Mouse (Mus musculus) kidney, embryonic 14.5 days (tissue): ENCODE measurements around the gene Spryd4. TPM values are rescaled to one million over a fixed set of nuclear protein-coding genes. Genes with fewer than 3 reads are reported as not detected.
A peak's percentile ranks its signal among the peaks of the same experiment; 100 is the strongest.
"Not testable (repeated sequence)": the region's sequence is repeated elsewhere in the genome, so short reads cannot be mapped to it uniquely, and the experiment has no call there.

Experiments
- ATAC-seq: fragments of 200-750 bp; cut with Nextera tagmentation; 2 replicates; pipeline ENCODE4 v1.8.0; 2017; ENCODE audit warnings: moderate number of reproducible peaks, mild to moderate bottlenecking, moderate TSS enrichment, moderate library complexity; ENCODE audit not compliant: low FRiP score, low TSS enrichment
- H3K27ac ChIP-seq: fragments of 300-500 bp; sonication (generic); 2 replicates; pipeline ENCODE4 v1.5.1; 2014; ENCODE audit warnings: low read depth, mild to moderate bottlenecking, low read length, moderate library complexity, mixed read lengths
- H3K27me3 ChIP-seq: fragments of 300-500 bp; sonication (generic); 2 replicates; pipeline ENCODE4 v1.6.1; 2014; ENCODE audit warnings: mild to moderate bottlenecking, low read length; ENCODE audit not compliant: control insufficient read depth, insufficient read depth
- H3K36me3 ChIP-seq: fragments of 300-500 bp; sonication (generic); 2 replicates; pipeline ENCODE4 v1.6.1; 2014; ENCODE audit warnings: low read length, mixed read lengths; ENCODE audit not compliant: control insufficient read depth, insufficient read depth
- H3K4me1 ChIP-seq: fragments of 300-500 bp; sonication (generic); 2 replicates; pipeline ENCODE4 v1.6.1; 2014; ENCODE audit warnings: low read length, mixed read lengths; ENCODE audit not compliant: control insufficient read depth, insufficient read depth
- H3K4me2 ChIP-seq: fragments of 300-500 bp; sonication (generic); replicated peaks from 2 replicates; pipeline ENCODE4 v1.6.1; 2014; ENCODE audit warnings: low read depth, mild to moderate bottlenecking, low read length
- H3K4me3 ChIP-seq: fragments of 300-500 bp; sonication (generic); 2 replicates; pipeline ENCODE4 v1.5.1; 2014; ENCODE audit warnings: mild to moderate bottlenecking, low read length
- H3K9ac ChIP-seq: fragments of 300-500 bp; sonication (generic); 2 replicates; pipeline ENCODE4 v1.6.1; 2014; ENCODE audit warnings: low read depth, mild to moderate bottlenecking, low read length, moderate library complexity
- H3K9me3 ChIP-seq: fragments of 300-500 bp; sonication (generic); 2 replicates; pipeline ENCODE4 v1.6.1; 2016; ENCODE audit warnings: low read length; ENCODE audit not compliant: control insufficient read depth
- WGBS: fragments of 180-500 bp; shearing (Covaris S2); extraction: QIAGEN DNeasy Blood & Tissue Kit; methylation state at CpG from one replicate; pipeline ENCODE4 v1.1.7; 2014; 5-methylcytosine and 5-hydroxymethylcytosine counted together
- polyA plus RNA-seq: library from polyadenylated mRNA; unstranded; fragments of >200 nt; fragmentation: Nextera tagmentation; extraction: Ambion mirVana; gene quantifications from 2 replicates; pipeline ENCODE4 v1.2.1, GENCODE M21; 2014

Gene Spryd4
- 31.1 and 34.8 TPM in 2 replicates for polyA plus RNA-seq

DNA sequence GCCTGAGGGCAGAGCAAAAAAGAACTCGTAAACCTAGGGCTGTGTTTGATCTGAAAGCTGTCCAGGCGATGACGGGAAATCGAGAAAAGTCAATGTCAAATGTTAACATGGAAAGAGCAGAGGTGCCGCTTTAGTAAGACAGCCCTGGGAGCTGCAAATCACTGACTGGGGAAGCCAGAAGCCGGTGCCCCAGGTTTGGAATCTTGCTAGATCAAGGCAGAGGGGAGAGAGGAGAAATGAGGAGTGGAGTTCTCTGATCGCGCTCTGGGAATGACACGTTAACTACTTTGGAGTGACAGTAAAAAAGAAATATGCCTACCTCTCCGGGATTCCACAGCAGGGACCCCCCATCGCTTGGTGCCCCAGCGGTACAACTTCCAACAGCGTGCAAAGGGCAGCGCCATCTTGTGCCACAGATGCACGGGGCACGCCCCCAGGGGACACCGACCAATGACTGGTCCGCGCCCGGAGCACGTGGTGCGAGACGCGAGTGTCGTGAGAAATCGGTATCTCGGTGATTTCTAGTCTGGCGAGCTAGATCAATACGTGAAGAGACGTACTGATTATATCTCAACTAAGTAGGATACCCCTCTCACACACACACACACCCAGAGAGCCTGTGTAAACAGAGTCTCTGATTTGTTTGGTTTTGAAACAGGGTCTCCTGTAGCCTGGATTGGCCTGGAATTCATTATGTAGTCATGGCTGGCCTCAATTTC is at the start of gene Spryd4:
TSS of gene Spryd4 (minus strand) at position 418 of the 719 bp plus-strand sequence.
- H3K36me3 ChIP-seq = peaks cover 8% of the 10 kb centered on the region
- no peaks in the 10 kb centered on the region for H3K9me3 ChIP-seq
- peak within 1 kb of the TSS; percentile 84 for H3K4me3 ChIP-seq
- H3K27me3 ChIP-seq = 0 out of 2 replicates have a peak, but pooled peaks cover 6% of the 10 kb centered on the region
- H3K9ac ChIP-seq = peak within 1 kb of the TSS; percentile 70
- peaks cover 8% of the 10 kb centered on the region; the same call in 1 of the 2 replicates for H3K4me1 ChIP-seq
- H3K4me2 ChIP-seq = peak within 1 kb of the TSS; percentile 92
- under 1% methylated on average over 30 of the region's 30 CpGs for WGBS
- ATAC-seq = peak; percentile 91
- H3K27ac ChIP-seq = 0 out of 2 replicates have a peak within 1 kb of the TSS, but pooled peaks have one; percentile 6

DNA sequence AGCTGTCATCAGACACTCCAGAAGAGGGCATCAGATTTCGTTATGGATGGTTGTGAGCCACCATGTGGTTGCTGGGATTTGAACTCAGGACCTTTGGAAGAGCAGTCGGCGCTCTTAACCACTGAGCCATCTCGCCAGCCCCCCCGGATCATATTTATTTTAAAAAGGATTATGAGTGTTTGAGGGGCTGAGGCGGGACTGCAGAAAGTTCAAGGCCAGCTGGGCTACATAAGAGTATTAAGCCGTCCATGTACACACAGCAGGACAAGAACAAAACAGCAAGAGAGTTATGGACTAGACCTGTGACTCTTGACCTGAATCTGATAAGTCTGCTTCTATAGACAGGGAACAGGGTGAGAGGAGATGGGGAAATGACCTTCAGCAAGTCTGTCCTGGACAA is 48.8 kb upstream of the Spryd4 start:
- H3K27me3 ChIP-seq, H3K9me3 ChIP-seq, H3K36me3 ChIP-seq, H3K4me2 ChIP-seq, H3K4me1 ChIP-seq, H3K9ac ChIP-seq, H3K27ac ChIP-seq, H3K4me3 ChIP-seq, ATAC-seq: not testable (repeated sequence)
- WGBS = 77% methylated on average over 7 of the region's 7 CpGs

DNA sequence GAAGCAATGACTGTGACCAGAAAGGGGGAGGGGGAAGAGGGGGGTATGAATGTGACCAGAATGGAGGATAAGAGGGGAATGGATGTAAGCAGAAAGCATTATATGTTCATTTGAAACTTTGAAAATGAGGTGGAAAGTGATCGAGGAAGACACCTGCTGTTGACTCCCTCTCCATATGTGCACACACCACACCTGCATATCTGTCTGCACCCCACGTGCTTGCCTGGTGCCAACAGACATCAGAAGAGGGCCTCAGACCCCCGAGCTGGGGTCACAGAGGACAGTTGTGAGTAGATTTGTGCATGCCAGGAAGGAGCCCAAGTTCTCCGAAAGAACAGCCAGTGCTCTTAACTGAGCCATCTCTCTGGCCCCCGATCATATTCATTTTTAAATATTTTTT is 48.3 kb upstream of the Spryd4 start:
- H3K27me3 ChIP-seq = no peaks in the 10 kb centered on the region
- no peak for ATAC-seq
- 94% methylated on average over 5 of the region's 5 CpGs for WGBS
- H3K4me2 ChIP-seq = no peak overlapping the region
- H3K4me3 ChIP-seq = no peak overlapping the region
- no peak overlapping the region for H3K27ac ChIP-seq
- H3K36me3 ChIP-seq = no peaks in the 10 kb centered on the region
- H3K9ac ChIP-seq = no peak overlapping the region
- no peaks in the 10 kb centered on the region for H3K4me1 ChIP-seq
- no peaks in the 10 kb centered on the region for H3K9me3 ChIP-seq

DNA sequence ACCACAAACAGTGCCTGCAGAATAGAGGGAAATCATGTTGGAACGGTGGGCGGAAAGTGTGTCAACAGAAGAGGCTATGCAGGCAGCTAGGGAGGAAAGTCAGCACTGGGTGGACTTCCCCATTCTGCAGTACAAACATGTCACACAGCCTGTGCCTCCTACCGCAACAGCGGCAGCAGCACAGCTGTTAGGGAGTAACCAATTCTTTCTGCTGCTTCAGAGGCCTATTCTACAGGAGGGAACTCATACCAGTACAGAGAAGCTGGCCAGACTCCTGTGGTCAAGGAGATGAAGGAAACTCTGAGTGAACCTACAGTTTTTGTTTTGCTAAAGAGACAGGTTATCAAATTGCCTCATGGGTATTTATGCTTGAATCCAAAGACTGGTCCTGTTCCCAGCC is 47.3 kb upstream of the Spryd4 start:
- 66% methylated on average over 4 of the region's 4 CpGs for WGBS
- Histone ChIP-seq H3K4me3 (no peak overlapping the region), H3K4me1 (no peaks in the 10 kb centered on the region), H3K4me2 (no peak overlapping the region), H3K36me3 (no peaks in the 10 kb centered on the region), H3K9ac (no peak overlapping the region), H3K27ac (no peak overlapping the region), H3K27me3 (no peaks in the 10 kb centered on the region), H3K9me3 (no peaks in the 10 kb centered on the region)
- ATAC-seq = no peak

DNA sequence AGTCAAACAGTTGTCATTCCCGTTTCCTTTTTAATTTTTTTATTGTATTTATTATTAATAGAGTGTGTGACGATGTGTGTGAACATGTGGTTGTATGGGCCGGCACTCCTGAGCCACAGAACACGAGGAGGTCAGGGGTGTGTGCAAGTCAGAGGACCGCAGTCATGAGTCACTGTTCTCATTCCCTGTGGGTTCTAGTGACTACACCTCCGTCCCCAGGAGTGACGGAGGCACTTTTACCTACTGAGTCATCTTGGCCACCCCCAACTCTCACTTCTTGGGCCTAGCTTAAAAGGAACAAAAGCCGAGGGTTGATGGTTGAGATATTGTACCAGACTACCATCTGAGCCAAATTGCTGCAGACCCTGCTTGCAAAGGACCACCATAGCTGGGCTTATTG is 44.7 kb upstream of the Spryd4 start:
- no peak overlapping the region for H3K4me2 ChIP-seq
- no peaks in the 10 kb centered on the region for H3K4me1 ChIP-seq
- WGBS = 66% methylated on average over 8 of the region's 8 CpGs
- no peaks in the 10 kb centered on the region for H3K27me3 ChIP-seq
- no peak for ATAC-seq
- no peaks in the 10 kb centered on the region for H3K9me3 ChIP-seq
- H3K27ac ChIP-seq = no peak overlapping the region
- no peak overlapping the region for H3K9ac ChIP-seq
- no peak overlapping the region for H3K4me3 ChIP-seq
- peaks cover 20% of the 10 kb centered on the region for H3K36me3 ChIP-seq

DNA sequence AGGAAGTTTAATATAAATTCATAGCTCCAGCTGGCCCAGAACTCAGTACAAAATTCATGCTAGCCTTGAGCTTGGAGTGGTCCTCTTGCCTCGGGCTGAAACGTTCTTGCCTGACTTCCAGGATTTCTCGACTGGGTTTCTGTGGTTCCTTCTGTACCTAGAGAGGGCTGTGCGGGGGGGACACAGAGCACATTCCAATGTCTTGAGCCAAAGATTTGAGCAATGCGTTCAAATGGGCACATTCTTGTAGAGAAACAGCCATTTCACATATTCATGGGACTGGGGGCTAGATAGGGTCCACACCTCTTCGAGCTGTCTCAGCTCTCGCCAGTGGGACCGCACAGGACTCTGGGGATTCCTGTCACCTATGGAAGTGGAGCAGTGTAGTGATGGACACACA is 44.3 kb upstream of the Spryd4 start:
- H3K4me2 ChIP-seq = no peak overlapping the region
- peaks cover 24% of the 10 kb centered on the region for H3K36me3 ChIP-seq
- no peak for ATAC-seq
- H3K27ac ChIP-seq = no peak overlapping the region
- WGBS = 84% methylated on average over 8 of the region's 8 CpGs
- H3K27me3 ChIP-seq = no peaks in the 10 kb centered on the region
- H3K4me1 ChIP-seq = no peaks in the 10 kb centered on the region
- H3K9me3 ChIP-seq = no peaks in the 10 kb centered on the region
- H3K4me3 ChIP-seq = no peak overlapping the region
- no peak overlapping the region for H3K9ac ChIP-seq

DNA sequence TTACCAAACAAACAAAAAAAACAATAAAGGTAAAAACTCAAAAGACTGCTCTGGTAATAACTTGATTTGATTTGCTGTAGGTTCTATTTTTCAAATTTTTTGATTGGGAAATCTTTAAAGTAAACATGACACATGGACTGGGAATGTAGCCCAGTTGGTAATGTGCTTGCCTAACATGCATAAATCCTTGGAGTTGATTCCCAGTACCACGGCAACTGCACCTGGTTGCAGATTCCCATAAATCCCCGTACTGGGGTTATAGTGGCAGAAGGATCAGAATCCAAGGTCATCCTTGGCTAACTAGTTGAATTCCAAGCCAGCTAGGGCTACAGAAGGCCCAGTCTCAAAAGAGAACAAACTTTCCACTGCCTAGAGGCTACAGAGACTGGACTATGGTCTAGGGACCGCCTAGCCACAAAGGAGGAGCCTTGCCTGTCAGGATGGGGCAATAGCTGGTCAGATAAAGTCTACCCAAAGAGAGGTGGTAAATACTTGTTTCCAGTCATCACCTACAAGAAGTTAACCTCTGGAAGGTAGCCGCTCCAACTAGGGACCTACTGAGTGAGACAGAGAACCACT is 42.2 kb upstream of the Spryd4 start, which contains the start of gene Apon:
TSS of gene Apon (plus strand) at position 420 of the 579 bp plus-strand sequence.
- 88% methylated on average over 4 of the region's 4 CpGs for WGBS
- Histone ChIP-seq H3K36me3 (peaks cover 44% of the 10 kb centered on the region), H3K9ac (no peak within 1 kb of the TSS), H3K27me3 (no peaks in the 10 kb centered on the region), H3K4me3 (no peak within 1 kb of the TSS), H3K4me2 (no peak within 1 kb of the TSS), H3K27ac (no peak within 1 kb of the TSS), H3K4me1 (no peaks in the 10 kb centered on the region), H3K9me3 (no peaks in the 10 kb centered on the region)
- no peak for ATAC-seq

DNA sequence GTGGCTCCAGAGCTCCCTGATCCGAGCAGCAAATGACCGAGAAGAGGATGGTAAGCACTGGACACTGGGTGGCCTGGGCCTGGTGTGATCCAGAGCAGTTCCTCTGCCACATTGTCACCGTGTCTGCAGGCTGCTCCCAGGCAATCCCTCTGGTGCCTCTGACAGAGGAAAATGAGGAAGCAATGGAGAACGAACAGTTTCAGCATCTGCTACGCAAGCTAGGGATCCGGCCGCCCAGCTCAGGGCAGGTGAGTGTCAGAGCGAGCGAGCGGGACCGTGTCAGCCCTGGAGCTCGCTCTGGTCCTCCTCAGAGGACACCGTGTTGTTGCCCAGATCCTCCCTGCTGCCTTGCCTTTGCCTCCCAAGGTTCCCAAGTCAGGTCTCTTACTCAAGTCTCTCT is 39.0 kb upstream of the Spryd4 start:
- H3K9me3 ChIP-seq = no peaks in the 10 kb centered on the region
- peaks cover 76% of the 10 kb centered on the region for H3K36me3 ChIP-seq

More for the DNA sequence above, 39.0 kb upstream of the Spryd4 start:
- ATAC-seq = no peak
- no peak overlapping the region for H3K4me3 ChIP-seq
- H3K27me3 ChIP-seq = no peaks in the 10 kb centered on the region
- no peak overlapping the region for H3K27ac ChIP-seq
- WGBS = 95% methylated on average over 13 of the region's 13 CpGs
- no peak overlapping the region for H3K4me2 ChIP-seq
- H3K4me1 ChIP-seq = no peaks in the 10 kb centered on the region
- no peak overlapping the region for H3K9ac ChIP-seq
